Mouse (Mus musculus) hindbrain, embryonic 12.5 days (tissue): ENCODE results near the gene Gpr3. TPM values are rescaled to one million over a fixed set of nuclear protein-coding genes. Genes with fewer than 3 reads are reported as not detected.

Experiments
- ATAC-seq: fragments of 200-750 bp; cut with Nextera tagmentation; 2 replicates; pipeline ENCODE4 v1.8.0; 2017; ENCODE audit warnings: moderate TSS enrichment; ENCODE audit not compliant: low FRiP score
- H3K27ac ChIP-seq: fragments of 300-500 bp; sonication (generic); 2 replicates; pipeline ENCODE4 v1.5.1; 2016; ENCODE audit warnings: mild to moderate bottlenecking
- H3K27me3 ChIP-seq: fragments of 300-500 bp; sonication (generic); 2 replicates; pipeline ENCODE4 v1.6.1; 2016; ENCODE audit warnings: mild to moderate bottlenecking
- H3K36me3 ChIP-seq: fragments of 300-500 bp; sonication (generic); 2 replicates; pipeline ENCODE4 v1.6.1; 2016; ENCODE audit warnings: mild to moderate bottlenecking
- H3K4me1 ChIP-seq: fragments of 300-500 bp; sonication (generic); 2 replicates; pipeline ENCODE4 v1.6.1; 2016
- H3K4me2 ChIP-seq: fragments of 300-500 bp; sonication (generic); replicated peaks from 2 replicates; pipeline ENCODE4 v1.6.1; 2016; ENCODE audit warnings: mild to moderate bottlenecking
- H3K4me3 ChIP-seq: fragments of 300-500 bp; sonication (generic); 2 replicates; pipeline ENCODE4 v1.5.1; 2016; ENCODE audit warnings: mild to moderate bottlenecking
- H3K9ac ChIP-seq: fragments of 300-500 bp; sonication (generic); 2 replicates; pipeline ENCODE4 v1.6.1; 2016; ENCODE audit warnings: mild to moderate bottlenecking, moderate library complexity
- H3K9me3 ChIP-seq: fragments of 300-500 bp; sonication (generic); replicated peaks from 2 replicates; pipeline ENCODE4 v1.6.1; 2016; ENCODE audit warnings: mild to moderate bottlenecking
- WGBS: fragments of 180-500 bp; shearing (Covaris S2); methylation state at CpG from one replicate; pipeline ENCODE4 v1.1.7; 2016; 5-methylcytosine and 5-hydroxymethylcytosine counted together
- polyA plus RNA-seq: library from polyadenylated mRNA; unstranded; fragments of >200 nt; fragmentation: Nextera tagmentation; extraction: Ambion mirVana; gene quantifications from 2 replicates; pipeline ENCODE4 v1.2.1, GENCODE M21; 2016

Gpr3 gene
- polyA plus RNA-seq, 1 experiment from 2014 or later = 0.08 TPM

DNA sequence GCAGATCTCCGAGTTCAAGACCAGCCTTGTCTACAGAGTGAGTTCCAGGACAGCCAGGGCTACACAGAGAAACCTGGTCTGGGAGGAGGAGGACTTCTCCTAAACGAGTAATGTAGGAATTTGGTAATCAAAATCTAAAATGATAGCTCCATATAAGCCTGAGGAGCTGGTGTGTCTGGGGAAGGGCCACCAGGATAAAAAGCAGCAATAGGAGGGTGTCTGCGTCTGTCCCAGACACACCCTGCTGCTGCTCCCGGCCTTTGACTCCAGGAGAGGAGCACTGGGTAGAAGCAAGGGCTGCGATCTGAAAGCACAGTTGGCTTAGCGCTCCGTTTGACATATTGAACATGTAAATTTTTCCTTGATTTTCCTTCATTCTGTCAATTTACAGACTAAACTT, 37.1 kb downstream of the Gpr3 start:
- no peak overlapping the region for H3K9ac ChIP-seq
- 82% methylated on average over 7 of the region's 7 CpGs for WGBS

DNA sequence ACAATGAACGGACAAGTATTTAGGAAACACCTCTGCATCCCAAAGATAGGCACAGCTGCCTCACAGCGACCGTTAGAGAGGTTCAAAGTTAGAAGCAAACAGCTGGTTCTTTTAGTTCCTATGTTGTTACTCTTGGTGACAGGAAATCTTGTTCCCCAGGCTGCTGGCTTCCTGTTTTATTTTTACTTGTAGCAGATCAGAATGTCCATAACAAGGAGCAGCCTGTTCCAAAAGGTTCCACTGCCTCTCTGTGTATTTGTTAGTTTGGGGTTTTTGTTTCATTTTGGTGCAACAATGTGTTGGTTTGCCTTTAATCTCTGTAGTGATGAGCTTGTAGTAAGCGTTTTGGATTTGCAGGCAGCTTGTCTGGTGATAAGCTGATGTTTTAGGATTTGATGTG, 38.0 kb downstream of the Gpr3 start:
- 77% methylated on average over 4 of the region's 4 CpGs for WGBS
- Histone ChIP-seq H3K9ac (no peak overlapping the region), H3K4me3 (no peak overlapping the region), H3K27ac (no peak overlapping the region), H3K27me3 (no peaks in the 10 kb centered on the region), H3K4me1 (peaks cover 23% of the 10 kb centered on the region), H3K4me2 (no peak overlapping the region), H3K36me3 (0 out of 2 replicates have a peak, but pooled peaks cover 3% of the 10 kb centered on the region), H3K9me3 (no peaks in the 10 kb centered on the region)
- ATAC-seq = no peak

More for the DNA sequence above, 37.1 kb downstream of the Gpr3 start:
- Histone ChIP-seq H3K4me2 (no peak overlapping the region), H3K9me3 (no peaks in the 10 kb centered on the region), H3K27me3 (no peaks in the 10 kb centered on the region), H3K4me1 (peaks cover 23% of the 10 kb centered on the region), H3K36me3 (peaks cover 5% of the 10 kb centered on the region; the same call in 1 of the 2 replicates), H3K4me3 (no peak overlapping the region), H3K27ac (no peak overlapping the region)
- ATAC-seq = no peak

DNA sequence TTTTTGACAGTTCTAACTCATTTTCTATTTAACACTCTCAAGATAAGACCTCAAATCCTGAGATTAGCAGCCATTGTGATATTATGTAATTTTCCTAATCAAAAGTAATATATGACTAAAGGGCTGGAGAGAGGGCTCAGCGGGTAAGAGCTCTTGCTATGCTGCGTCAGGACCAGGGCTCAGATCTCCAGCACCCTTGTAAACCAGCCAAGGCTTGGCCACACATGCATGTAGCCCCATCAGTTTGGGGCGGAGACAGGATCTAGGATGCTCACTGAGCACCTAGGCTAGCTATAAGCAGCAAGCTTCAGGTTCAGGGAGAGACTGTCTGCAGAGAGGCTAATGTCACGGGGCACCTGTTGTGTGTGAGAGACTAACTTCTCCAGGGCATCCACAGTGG, 39.9 kb downstream of the Gpr3 start:
- WGBS = 94% methylated on average over 4 of the region's 4 CpGs
- no peak overlapping the region for H3K9ac ChIP-seq
- no peak overlapping the region for H3K27ac ChIP-seq
- H3K4me2 ChIP-seq = no peak overlapping the region
- H3K4me1 ChIP-seq = peaks cover 23% of the 10 kb centered on the region
- no peaks in the 10 kb centered on the region for H3K36me3 ChIP-seq
- ATAC-seq = no peak
- no peaks in the 10 kb centered on the region for H3K27me3 ChIP-seq
- no peaks in the 10 kb centered on the region for H3K9me3 ChIP-seq
- H3K4me3 ChIP-seq = no peak overlapping the region

DNA sequence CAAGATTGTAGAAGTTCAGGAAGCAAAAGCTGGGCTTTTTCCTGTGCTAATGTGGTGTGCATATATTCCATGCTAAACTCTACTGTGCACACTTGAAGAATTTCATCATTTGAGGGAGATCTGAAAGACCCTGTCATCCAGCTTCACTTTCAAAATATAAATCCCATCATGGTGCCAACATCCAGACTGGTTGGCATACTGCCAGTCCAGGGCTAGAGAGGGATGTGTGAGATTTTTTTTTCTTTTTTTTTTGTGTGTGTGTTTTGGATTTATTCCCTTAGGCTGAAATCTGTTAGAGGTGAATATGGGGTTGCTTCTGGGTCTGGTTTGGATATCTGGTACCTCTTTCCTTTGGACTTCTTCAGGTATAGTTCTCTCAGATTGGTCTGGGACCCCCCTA, 41.7 kb downstream of the Gpr3 start:
- H3K9ac ChIP-seq = no peak overlapping the region
- no peak for ATAC-seq

DNA sequence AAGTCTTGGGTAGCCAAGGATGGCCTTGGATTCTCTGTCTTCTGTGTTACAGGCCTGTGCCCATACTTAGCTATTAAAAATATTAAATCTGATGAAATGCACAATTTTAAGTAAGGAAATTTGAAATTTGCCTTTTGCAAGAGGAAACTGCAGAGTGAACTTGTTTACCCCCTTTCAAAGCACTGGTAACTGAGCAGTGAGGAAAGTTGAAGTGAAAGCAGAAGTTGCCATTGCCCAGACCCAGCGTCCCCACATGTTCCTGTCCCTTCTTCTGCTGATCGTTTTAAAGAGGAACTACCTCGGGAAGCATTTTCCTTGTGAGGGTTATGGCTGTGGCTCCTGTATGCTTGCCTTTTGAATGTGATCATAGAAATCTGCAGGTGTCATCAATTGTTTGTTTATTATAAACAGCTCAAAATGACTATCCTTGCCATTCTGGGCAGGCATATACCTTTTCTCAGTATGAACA, 42.2 kb downstream of the Gpr3 start:
- ATAC-seq = no peak
- 90% methylated on average over 3 of the region's 3 CpGs for WGBS

More for the DNA sequence above, 41.7 kb downstream of the Gpr3 start:
- H3K4me3 ChIP-seq = no peak overlapping the region
- peaks cover 6% of the 10 kb centered on the region for H3K4me1 ChIP-seq
- H3K27ac ChIP-seq = no peak overlapping the region
- no peaks in the 10 kb centered on the region for H3K27me3 ChIP-seq
- H3K36me3 ChIP-seq = no peaks in the 10 kb centered on the region
- no peak overlapping the region for H3K4me2 ChIP-seq
- no peaks in the 10 kb centered on the region for H3K9me3 ChIP-seq

DNA sequence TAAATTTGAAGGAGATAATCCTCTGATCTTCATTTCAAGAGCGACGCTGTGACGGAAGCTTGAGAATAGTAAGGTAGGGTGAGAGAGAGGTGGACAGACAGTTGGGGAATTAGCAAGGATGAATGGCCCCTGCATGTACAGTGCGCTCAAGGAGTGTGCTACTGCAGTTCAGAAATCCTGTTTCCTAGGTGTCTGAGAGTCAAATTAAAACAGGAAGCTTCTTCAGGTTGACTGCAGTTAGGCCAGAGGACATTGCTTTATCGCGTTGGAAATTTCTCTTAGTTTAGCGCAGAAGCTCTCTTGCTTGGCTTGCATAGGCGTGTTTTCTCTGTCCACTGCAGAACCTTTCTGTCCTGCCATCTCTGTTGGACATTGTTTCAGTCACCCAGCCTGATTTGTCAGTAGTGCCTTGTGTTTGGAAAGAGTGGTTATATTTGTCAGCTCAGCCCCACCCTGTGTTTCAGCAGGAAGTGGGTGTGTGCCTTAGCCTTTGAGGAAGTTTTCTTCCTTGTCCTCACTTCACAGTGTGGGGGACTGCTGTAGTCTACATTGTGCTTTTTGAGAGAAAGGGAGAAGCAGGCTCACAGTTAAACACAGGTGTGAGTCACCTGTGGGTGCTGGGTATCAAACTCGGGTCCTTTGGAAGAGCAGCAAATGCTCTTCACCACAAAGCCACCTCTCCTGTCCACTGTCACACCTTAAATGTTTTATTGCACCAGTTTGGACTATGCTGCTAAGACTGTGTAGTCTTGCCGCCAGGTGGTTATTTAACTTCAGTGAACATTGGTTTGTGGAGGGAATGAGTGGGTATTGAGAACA, 42.9 kb downstream of the Gpr3 start:
- Histone ChIP-seq H3K4me1 (peaks cover 5% of the 10 kb centered on the region; the same call in 1 of the 2 replicates), H3K4me3 (no peak overlapping the region), H3K9ac (no peak overlapping the region), H3K27ac (no peak overlapping the region), H3K36me3 (no peaks in the 10 kb centered on the region), H3K4me2 (no peak overlapping the region), H3K9me3 (no peaks in the 10 kb centered on the region), H3K27me3 (no peaks in the 10 kb centered on the region)
- WGBS = 86% methylated on average over 10 of the region's 10 CpGs
- ATAC-seq = no peak

More for the DNA sequence above, 42.2 kb downstream of the Gpr3 start:
- peaks cover 5% of the 10 kb centered on the region for H3K4me1 ChIP-seq
- H3K4me2 ChIP-seq = no peak overlapping the region
- no peaks in the 10 kb centered on the region for H3K36me3 ChIP-seq
- H3K9me3 ChIP-seq = no peaks in the 10 kb centered on the region
- H3K27ac ChIP-seq = no peak overlapping the region
- H3K9ac ChIP-seq = no peak overlapping the region
- H3K4me3 ChIP-seq = no peak overlapping the region
- H3K27me3 ChIP-seq = no peaks in the 10 kb centered on the region

DNA sequence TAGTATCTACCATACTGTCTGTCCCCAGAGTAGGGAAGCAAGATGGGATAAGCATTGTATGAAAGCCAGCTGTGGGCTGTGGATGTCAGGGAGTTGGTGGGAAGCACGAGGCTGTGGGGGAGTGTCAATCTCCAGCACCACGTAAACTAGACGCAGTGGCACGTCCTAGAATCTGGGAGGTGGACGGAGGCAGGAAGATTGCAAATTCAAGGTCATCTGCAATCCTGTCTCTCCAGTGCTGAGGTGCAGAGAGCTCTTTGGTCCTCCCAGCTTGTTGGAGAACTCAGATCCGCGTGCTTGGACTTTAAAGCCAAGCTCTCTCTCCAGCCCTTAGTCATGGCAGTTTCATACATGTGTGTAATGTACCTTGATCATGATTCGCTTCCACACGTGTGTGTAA, 45.6 kb downstream of the Gpr3 start:
- Histone ChIP-seq H3K4me1 (no peaks in the 10 kb centered on the region), H3K27me3 (no peaks in the 10 kb centered on the region), H3K9ac (no peak overlapping the region), H3K27ac (no peak overlapping the region), H3K36me3 (no peaks in the 10 kb centered on the region), H3K9me3 (no peaks in the 10 kb centered on the region), H3K4me3 (no peak overlapping the region), H3K4me2 (no peak overlapping the region)
- 92% methylated on average over 9 of the region's 9 CpGs for WGBS
- ATAC-seq = no peak

DNA sequence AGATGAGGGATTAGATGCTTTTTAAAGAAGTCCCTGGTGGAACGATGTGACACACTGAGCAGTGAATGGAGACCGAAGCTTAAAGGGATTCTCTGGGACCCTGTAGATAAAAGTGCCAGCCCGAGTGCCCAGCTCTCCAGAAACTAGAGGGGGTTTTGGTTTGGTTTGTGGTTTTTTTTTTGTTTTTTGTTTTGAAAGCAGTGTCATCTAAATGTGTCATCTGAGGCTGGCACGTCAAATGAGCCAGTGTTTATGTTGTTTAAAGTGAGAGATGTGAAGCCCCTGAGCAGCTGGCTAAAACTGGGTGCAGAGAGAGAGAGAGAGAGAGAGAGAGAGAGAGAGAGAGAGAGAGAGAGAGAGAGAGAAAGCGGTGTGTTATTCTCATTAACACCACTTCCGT, 50.1 kb downstream of the Gpr3 start:
- Histone ChIP-seq H3K4me3 (no peak overlapping the region), H3K4me1 (peaks cover 9% of the 10 kb centered on the region; the same call in 1 of the 2 replicates), H3K4me2 (no peak overlapping the region), H3K9me3 (no peaks in the 10 kb centered on the region), H3K27ac (no peak overlapping the region), H3K27me3 (no peaks in the 10 kb centered on the region), H3K9ac (no peak overlapping the region), H3K36me3 (no peaks in the 10 kb centered on the region)
- WGBS = 80% methylated on average over 6 of the region's 6 CpGs
- ATAC-seq = no peak

DNA sequence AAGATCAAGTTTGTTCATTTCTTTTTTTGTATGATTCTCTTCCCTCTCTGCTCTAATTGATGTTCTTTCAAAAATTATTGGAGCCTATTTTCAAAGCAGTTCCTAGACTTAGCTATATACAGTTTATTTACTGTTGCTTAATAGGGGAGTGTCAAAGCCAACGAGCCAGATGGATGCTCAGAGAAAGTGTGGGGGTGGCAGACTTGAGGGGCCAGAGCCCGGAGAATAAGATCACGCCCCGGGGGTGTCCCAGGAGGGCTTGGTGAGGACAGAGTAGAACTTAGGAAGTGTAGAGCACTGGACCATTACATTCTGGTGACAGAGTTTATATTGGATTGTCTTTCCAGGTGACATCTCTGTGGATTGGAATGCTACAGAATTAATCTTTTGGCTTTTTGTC, 51.5 kb downstream of the Gpr3 start:
- 78% methylated on average over 4 of the region's 4 CpGs for WGBS
- Histone ChIP-seq H3K27me3 (no peaks in the 10 kb centered on the region), H3K4me3 (no peak overlapping the region), H3K9me3 (no peaks in the 10 kb centered on the region), H3K4me1 (peaks cover 16% of the 10 kb centered on the region), H3K9ac (no peak overlapping the region), H3K27ac (no peak overlapping the region), H3K36me3 (no peaks in the 10 kb centered on the region), H3K4me2 (no peak overlapping the region)
- no peak for ATAC-seq

DNA sequence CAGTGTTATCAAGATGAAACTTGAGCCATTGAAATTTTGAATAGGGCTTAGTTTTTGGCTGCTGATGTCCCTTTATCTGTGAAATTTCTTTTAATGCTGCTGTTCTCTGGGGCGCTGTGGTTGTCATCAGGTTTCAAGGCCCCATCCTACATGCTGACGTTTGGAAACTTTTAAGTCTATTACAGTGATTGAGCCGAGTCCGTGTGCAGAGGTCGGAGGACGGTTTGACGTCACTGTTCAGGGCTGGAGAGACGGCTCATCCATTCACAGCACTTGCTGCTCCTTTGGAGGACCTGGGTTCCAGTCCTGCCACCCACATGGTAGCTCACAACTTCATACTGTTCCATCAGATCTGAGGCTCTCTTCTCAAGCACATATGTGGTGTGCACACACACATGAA, 52.1 kb downstream of the Gpr3 start:
- Histone ChIP-seq H3K4me1 (peaks cover 16% of the 10 kb centered on the region), H3K27me3 (no peaks in the 10 kb centered on the region), H3K4me2 (no peak overlapping the region), H3K36me3 (no peaks in the 10 kb centered on the region), H3K4me3 (no peak overlapping the region), H3K9me3 (no peaks in the 10 kb centered on the region), H3K27ac (no peak overlapping the region), H3K9ac (no peak overlapping the region)
- no peak for ATAC-seq
- 79% methylated on average over 8 of the region's 8 CpGs for WGBS

DNA sequence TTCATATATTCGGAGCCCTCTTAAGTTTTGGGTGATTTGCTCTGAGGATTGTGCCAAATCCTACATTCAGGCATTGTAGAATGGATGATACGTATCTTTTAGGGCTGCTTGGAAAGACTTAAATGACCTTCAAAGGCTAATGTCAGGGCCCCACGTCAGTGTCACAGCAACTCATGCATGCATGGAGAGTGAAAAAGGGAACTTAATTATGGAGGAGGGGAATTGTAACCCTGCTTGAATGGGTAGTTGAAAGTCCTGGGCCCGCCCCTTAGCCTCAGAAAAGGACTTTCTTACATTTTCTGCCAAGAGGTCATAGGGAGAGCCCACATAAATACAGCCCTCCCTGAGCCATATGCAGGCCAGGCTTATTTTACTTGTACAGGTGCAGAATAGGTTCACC, 52.7 kb downstream of the Gpr3 start:
- Histone ChIP-seq H3K9ac (no peak overlapping the region), H3K9me3 (no peaks in the 10 kb centered on the region), H3K4me3 (no peak overlapping the region), H3K36me3 (no peaks in the 10 kb centered on the region), H3K27ac (no peak overlapping the region), H3K27me3 (no peaks in the 10 kb centered on the region), H3K4me1 (peaks cover 16% of the 10 kb centered on the region), H3K4me2 (no peak overlapping the region)
- ATAC-seq = no peak
- WGBS = 50% methylated on average over 4 of the region's 4 CpGs
